Mouse (Mus musculus): ENCODE measurements around the gene Ece2.

DNA sequence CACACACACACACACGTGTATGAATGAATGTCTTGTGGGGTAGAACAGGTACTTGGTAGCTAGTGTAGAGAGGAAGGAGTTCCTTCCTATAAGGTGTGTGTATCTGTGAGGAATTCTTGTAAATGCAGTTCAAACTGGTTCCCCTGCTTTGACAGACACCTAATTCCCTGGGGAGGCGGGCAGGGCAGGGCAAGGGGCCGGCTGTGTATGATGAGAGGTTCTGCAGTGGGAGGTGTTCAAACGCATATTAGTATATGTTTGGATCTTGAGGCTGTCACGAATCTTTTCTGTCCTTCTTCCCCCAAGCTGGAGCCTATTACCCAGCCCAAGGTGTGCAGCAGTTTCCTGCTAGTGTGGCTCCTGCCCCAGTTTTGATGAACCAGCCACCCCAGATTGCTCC is 47.8 kb downstream of the Ece2 start:
- TF ChIP-seq EP300 (optimal IDR thresholded peaks at IDR 0.05): no peak
- no peak for TF ChIP-seq CTCF (IDR thresholded peaks at IDR 0.05; ENCODE audit: low read depth)
